Comparison of ENCODE assay signal across 8 mouse cellular contexts in genomic region chr11:22617204-22617874, GRCm38 (mm10).
DNase-seq lines count a peak whose midpoint lies in the region; ATAC-seq and TF ChIP-seq lines count a peak whose summit lies in the region.

No protein-coding gene starts in this region.

- H3K9ac ChIP-seq in lung, embryonic 16.5 days (ENCODE audit: low read length): peak overlapping the region; percentile 62

- no peak overlapping the region for H3K4me3 ChIP-seq in G1E (ENCODE audit: low read depth, low read length)
- H3K4me3 ChIP-seq in lung, embryonic 16.5 days (ENCODE audit: low read length): peak overlapping the region; percentile 43

- H3K4me1 ChIP-seq in G1E (ENCODE audit: insufficient read depth, low read depth, low read length): peaks cover 4% of the 10 kb centered on the region
- peaks cover 10% of the 10 kb centered on the region for H3K4me1 ChIP-seq in lung, embryonic 16.5 days (replicated peaks; ENCODE audit: control insufficient read depth, insufficient read depth, low read length)

- no peak for ATAC-seq in G1E (ENCODE audit: extremely low read depth, insufficient number of reproducible peaks, low FRiP score, poor library complexity, severe bottlenecking)
- peak; percentile 97 to 98 for ATAC-seq in hematopoietic stem cell, adult 5-6 weeks (replicated peaks in 1 of 2; ENCODE audit: insufficient read depth in 1 of 2, low FRiP score in 2 of 2, low TSS enrichment in 1 of 2, low read depth in 1 of 2, poor library complexity in 2 of 2, severe bottlenecking in 2 of 2)
- ATAC-seq in lung, embryonic 16.5 days (ENCODE audit: low read depth): peak; percentile 77

- peak; percentile 97 for TF ChIP-seq CTCF in G1E (IDR thresholded peaks at IDR 0.05; ENCODE audit: low read depth, low read length)

- peaks cover 12% of the 10 kb centered on the region for H3K27me3 ChIP-seq in G1E (ENCODE audit: insufficient read depth, low read length)
- no peaks in the 10 kb centered on the region for H3K27me3 ChIP-seq in lung, embryonic 16.5 days (ENCODE audit: control insufficient read depth, insufficient read depth, low read depth, low read length)

- H3K36me3 ChIP-seq in G1E (replicated peaks): no peaks in the 10 kb centered on the region
- no peaks in the 10 kb centered on the region for H3K36me3 ChIP-seq in lung, embryonic 16.5 days (ENCODE audit: control insufficient read depth, insufficient read depth, low read length)

- whole genome bisulfite sequencing in lung, embryonic 16.5 days: 7% methylated on average over 21 of the region's 21 CpGs

- H3K27ac ChIP-seq in lung, embryonic 16.5 days (ENCODE audit: low read length): peak overlapping the region; percentile 53

- no peaks in the 10 kb centered on the region for H3K9me3 ChIP-seq in G1E (replicated peaks)
- H3K9me3 ChIP-seq in lung, embryonic 16.5 days (ENCODE audit: control insufficient read depth, low read length): no peaks in the 10 kb centered on the region

- peak; percentile 69 for DNase-seq in G1E (ENCODE audit: low spot score)
- DNase-seq in cerebellum, adult 18-20 months: peak; percentile 80 to 87
- DNase-seq in forelimb bud, embryonic 11.5 days (ENCODE audit: low read depth, low spot score): peak; percentile 77
- peak; percentile 72 for DNase-seq in layer of hippocampus, adult 9-11 months
- peak; percentile 68 for DNase-seq in ovary, adult 18-20 months (ENCODE audit: low spot score)
- peak; percentile 81 for DNase-seq in thymus, postnatal 0 days (ENCODE audit: low spot score)

- peak overlapping the region; percentile 60 for H3K4me2 ChIP-seq in lung, embryonic 16.5 days (ENCODE audit: low read depth, low read length)
